8 mouse cellular contexts compared by ENCODE assay signal in the genomic region with DNA sequence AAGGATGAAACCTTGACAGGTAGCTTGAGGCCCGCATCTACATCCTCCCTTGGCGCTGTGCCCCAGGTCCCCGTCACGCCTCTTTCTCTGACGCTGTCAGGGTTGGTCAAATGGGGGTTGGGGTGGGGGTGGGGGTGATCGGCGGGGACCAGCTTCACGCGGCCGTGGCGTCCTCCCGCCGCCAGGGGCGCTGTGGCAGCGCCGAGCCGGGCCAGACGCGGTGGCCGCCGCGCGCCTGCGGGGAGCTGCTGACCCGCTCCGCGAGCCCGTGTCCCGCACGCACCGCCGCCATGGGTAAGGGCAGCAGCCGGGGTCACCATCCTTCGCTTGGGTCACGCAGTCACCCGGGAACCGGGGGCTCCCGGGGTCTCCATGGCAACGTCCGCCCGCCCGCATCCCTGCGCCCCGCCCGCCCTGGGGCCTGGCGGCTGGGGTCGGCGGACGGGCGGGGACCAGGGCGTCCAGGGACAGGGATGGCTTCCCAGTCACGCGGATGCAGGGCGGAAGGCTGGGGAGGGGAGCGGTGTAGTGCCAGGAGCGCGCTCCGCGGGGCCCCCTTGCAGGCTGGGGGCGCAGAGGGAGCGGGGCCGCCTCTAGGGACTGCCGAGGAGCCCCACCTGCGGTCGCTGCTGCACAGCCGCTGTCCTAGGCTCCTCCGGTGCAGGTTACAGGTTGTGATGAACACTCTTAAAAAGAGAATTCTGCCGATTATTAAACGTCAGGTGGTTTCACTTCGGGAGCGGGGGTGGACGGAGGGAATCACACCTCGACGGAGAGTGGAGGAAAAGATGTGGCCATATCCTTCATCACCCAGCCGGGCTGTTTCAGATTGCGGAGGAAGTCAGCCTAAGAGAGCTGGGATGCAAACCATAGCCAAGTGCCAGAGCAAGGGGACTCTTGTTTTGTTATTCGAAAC. TPM values are rescaled to one million over a fixed set of nuclear protein-coding genes. Genes with fewer than 3 reads are reported as not detected.
DNase-seq lines count a peak whose midpoint lies in the region; ATAC-seq and TF ChIP-seq lines count a peak whose summit lies in the region.

A gene (plus strand): TSS at position 185 of the 916 bp plus-strand sequence.

- TF ChIP-seq CTCF in Patski (IDR thresholded peaks at IDR 0.05): peak; percentile 84

- H3K4me3 ChIP-seq in hindbrain, embryonic 12.5 days: peak within 1 kb of the TSS; percentile 96

- H3K9me3 ChIP-seq in hindbrain, embryonic 12.5 days (replicated peaks): no peaks in the 10 kb centered on the region

- peak within 1 kb of the TSS; percentile 62 for H3K4me2 ChIP-seq in hindbrain, embryonic 12.5 days (replicated peaks)

- H3K9ac ChIP-seq in hindbrain, embryonic 12.5 days: peak within 1 kb of the TSS; percentile 94

- H3K36me3 ChIP-seq in hindbrain, embryonic 12.5 days: peaks cover 26% of the 10 kb centered on the region

- H3K27me3 ChIP-seq in Patski: no peaks in the 10 kb centered on the region
- H3K27me3 ChIP-seq in hindbrain, embryonic 12.5 days: no peaks in the 10 kb centered on the region

- POLR2A ChIA-PET in Patski (lab: Charles Lee): interaction anchor here (0.6 to 1.1 kb wide), 2 partner anchors 31 to 241 kb away, joined by 3 to 5 read pairs; no protein-coding TSS in a partner anchor

- in situ Hi-C loops in Patski (cut with MboI; ENCODE audit: low pct_unique_long_range_greater_than_20kb): loop anchor here (10.0 kb wide), 1 partner anchor 85 kb away; a partner anchor contains a TSS

- WGBS in hindbrain, embryonic 12.5 days: under 1% methylated on average over 76 of the region's 77 CpGs

- H3K4me1 ChIP-seq in hindbrain, embryonic 12.5 days: peaks cover 9% of the 10 kb centered on the region

- H3K27ac ChIP-seq in hindbrain, embryonic 12.5 days: peak within 1 kb of the TSS; percentile 91

- CTCF ChIA-PET in Patski (lab: Charles Lee): interaction anchor here (1.1 to 2.4 kb wide), 8 partner anchors 9 to 86 kb away, joined by 3 to 19 read pairs (median 4); no protein-coding TSS in a partner anchor

- no peak for DNase-seq in Patski (ENCODE audit: low read depth, low spot score)
- DNase-seq in cerebellum, postnatal 10 days: peak; percentile 99 to 100
- peak; percentile 83 for DNase-seq in frontal cortex, postnatal 10 days (ENCODE audit: low spot score in 2 of 2)
- DNase-seq in layer of hippocampus, postnatal 14 days (ENCODE audit: low spot score in 2 of 2): peak; percentile 87 to 89
- peak; percentile 88 for DNase-seq in lung, postnatal 10 days
- DNase-seq in ovary, postnatal 14 days (ENCODE audit: low spot score): peak; percentile 81
- DNase-seq in thymus, postnatal 10 days (ENCODE audit: low spot score in 2 of 2): peak; percentile 75 to 85

- peak; percentile 79 for ATAC-seq in Patski
- ATAC-seq in hindbrain, embryonic 12.5 days (ENCODE audit: low FRiP score): peak; percentile 95

RNA-seq across cellular contexts. Expression of the gene that starts here (rescaled TPM):
- polyA plus RNA-seq in Patski (2021): 26.5 TPM
- 36.7 and 40.0 TPM in 2 replicates for polyA plus RNA-seq in hindbrain, embryonic 12.5 days (2016; fragmentation: Nextera tagmentation; extraction: Ambion mirVana)
- 10 to 100 TPM; 68.9 to 74.6 TPM for total RNA-seq in layer of hippocampus, postnatal 14 days (2021)
